Mouse (Mus musculus): ENCODE data around the gene Lzic.

DNA sequence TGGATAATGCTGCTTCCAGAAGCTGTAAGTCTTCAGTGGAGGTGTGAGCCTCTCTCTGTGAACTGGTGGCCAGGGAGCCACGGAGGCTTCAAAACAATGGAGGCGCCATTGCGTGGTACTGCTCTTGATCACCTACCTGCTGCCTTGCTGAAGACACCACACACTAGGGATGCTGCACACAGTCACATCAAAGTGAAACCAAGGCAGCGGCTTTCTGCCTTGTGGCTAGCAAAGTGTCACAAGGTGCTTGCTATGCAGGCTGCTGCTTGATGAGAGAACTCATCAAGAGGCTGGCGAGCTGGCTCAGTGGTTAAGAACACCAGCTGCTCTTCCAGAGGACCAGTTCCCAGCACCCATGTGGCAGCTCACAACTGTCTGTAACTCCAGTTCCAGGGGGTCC lies 30.7 kb downstream of the Lzic start:
- TF ChIP-seq CTCF (IDR thresholded peaks at IDR 0.05; ENCODE audit: insufficient read depth, low read length) (no peak), POLR2A (IDR thresholded peaks at IDR 0.05; ENCODE audit: borderline replicate concordance, extremely low read depth, low read depth, low read length) (no peak)
